Mouse (Mus musculus) hematopoietic stem cell, adult 5-6 weeks (primary cell): ENCODE measurements around the gene Cyth1. TPM values are rescaled to one million over a fixed set of nuclear protein-coding genes. Genes with fewer than 3 reads are reported as not detected.

Experiments
- ATAC-seq, 2 experiments: fragments of 125-278 bp in 1 of 2; replicated peaks in 1 of 2; 2 replicates each; pipeline ENCODE4 v1.8.0; 2016 to 2017; ENCODE audit warnings: inconsistent platforms in 2 of 2, mild to moderate bottlenecking in 2 of 2, moderate number of reproducible peaks in 2 of 2, low read depth in 1 of 2, moderate TSS enrichment in 1 of 2; ENCODE audit not compliant: low FRiP score in 2 of 2, poor library complexity in 2 of 2, severe bottlenecking in 2 of 2, insufficient read depth in 1 of 2, low TSS enrichment in 1 of 2
- total RNA-seq: library from RNA; stranded (forward); fragments of 172-1452, 232-1000 nt; gene quantifications from 2 replicates; pipeline ENCODE4 v1.2.3, GENCODE M21; 2017

Cyth1 gene
- 31.0 and 48.1 TPM in 2 replicates for total RNA-seq

GRCm38 (mm10) chr11:118248150-118249011 lies at the start of gene Cyth1:
Gene Cyth1, minus strand, starts transcription at chr11:118248592.
- ATAC-seq = peak; percentile 96 to 98

- no peak for ATAC-seq
These were observed 49.6 kb upstream of the Cyth1 start for GRCm38 (mm10) chr11:118297967-118298366.

- ATAC-seq = no peak
These were observed 46.6 kb upstream of the Cyth1 start for GRCm38 (mm10) chr11:118295026-118295425.

- no peak for ATAC-seq
These were observed 44.3 kb upstream of the Cyth1 start for GRCm38 (mm10) chr11:118292671-118293070.

- peak; percentile 97 to 98 for ATAC-seq
These were observed 41.9 kb upstream of the Cyth1 start, which contains the start of gene Usp36 for GRCm38 (mm10) chr11:118289999-118290889. Gene Usp36, minus strand, starts transcription at chr11:118290244.

- ATAC-seq = no peak; a peak in 1 of 4 replicates
These were observed 41.2 kb upstream of the Cyth1 start for GRCm38 (mm10) chr11:118289562-118289961.

- ATAC-seq = no peak
These were observed 40.7 kb upstream of the Cyth1 start for GRCm38 (mm10) chr11:118289037-118289511.

GRCm38 (mm10) chr11:118287573-118287972 lies 39.2 kb upstream of the Cyth1 start:
- ATAC-seq = no peak

- ATAC-seq = no peak
These were observed 38.0 kb upstream of the Cyth1 start for GRCm38 (mm10) chr11:118286434-118286833.

- ATAC-seq = no peak
These were observed 37.4 kb upstream of the Cyth1 start for GRCm38 (mm10) chr11:118285791-118286190.

GRCm38 (mm10) chr11:118280218-118280617 lies 31.8 kb upstream of the Cyth1 start:
- ATAC-seq = no peak

- no peak for ATAC-seq
These were observed 27.9 kb upstream of the Cyth1 start for GRCm38 (mm10) chr11:118276328-118276727.

- peak in 1 of 2 experiments; percentile 42; a peak in 1 of 4 replicates for ATAC-seq
These were observed 26.7 kb upstream of the Cyth1 start for GRCm38 (mm10) chr11:118275092-118275491.

- no peak for ATAC-seq
These were observed 21.4 kb upstream of the Cyth1 start for GRCm38 (mm10) chr11:118269827-118270226.

- ATAC-seq = no peak
These were observed 18.3 kb upstream of the Cyth1 start for GRCm38 (mm10) chr11:118266666-118267046.

- no peak for ATAC-seq
These were observed 17.8 kb upstream of the Cyth1 start for GRCm38 (mm10) chr11:118266044-118266665.

- no peak for ATAC-seq
These were observed 17.2 kb upstream of the Cyth1 start for GRCm38 (mm10) chr11:118265621-118266020.
